Mouse (Mus musculus): Measurements from ENCODE around the gene Cdh3.

GRCm38 (mm10) chr8:106550906-106551305 lies 40.2 kb downstream of the Cdh3 start:
- TF ChIP-seq POLR2A (IDR thresholded peaks at IDR 0.05; ENCODE audit: insufficient read depth, low read length): no peak
- no peak for TF ChIP-seq CTCF (IDR thresholded peaks at IDR 0.05; ENCODE audit: low read depth, low read length)
- no peak for TF ChIP-seq EP300 (IDR thresholded peaks at IDR 0.05; ENCODE audit: insufficient read depth, low read depth, low read length)
